Mouse (Mus musculus) lung, postnatal 25 days (tissue): ENCODE results near the gene Mfap1b.
"Not testable (repeated sequence)": the region's sequence is repeated elsewhere in the genome, so short reads cannot be mapped to it uniquely, and the experiment has no call there.

Experiments
- DNase-seq: peaks from one replicate; pipeline ENCODE4 v3.0.0; 2022; ENCODE audit warnings: low spot score

Mfap1b gene

GRCm38 (mm10) chr2:121472783-121473182 lies 1.1 kb downstream of the Mfap1b start:
- DNase-seq, result not testable (repeated sequence)

GRCm38 (mm10) chr2:121468982-121469381 lies 4.9 kb downstream of the Mfap1b start:
- DNase-seq, result not testable (repeated sequence)

GRCm38 (mm10) chr2:121460071-121460470 lies 13.8 kb downstream of the Mfap1b start:
- DNase-seq, result no peak

GRCm38 (mm10) chr2:121456692-121457642 lies 16.9 kb downstream of the Mfap1b start, which contains the start of gene Serinc4:
Gene Serinc4 (minus strand): TSS chr2:121456781.
- DNase-seq, result peak; percentile 90

- DNase-seq, result no peak
Observed at GRCm38 (mm10) chr2:121455534-121455933, 18.3 kb downstream of the Mfap1b start.

GRCm38 (mm10) chr2:121453917-121454316 lies 19.9 kb downstream of the Mfap1b start:
- DNase-seq, result no peak

- no peak for DNase-seq
Observed at GRCm38 (mm10) chr2:121452990-121453389, 20.9 kb downstream of the Mfap1b start, which contains the start of gene Hypk. Gene Hypk (plus strand): TSS chr2:121453290.

GRCm38 (mm10) chr2:121452361-121452760 lies 21.5 kb downstream of the Mfap1b start:
- no peak for DNase-seq

GRCm38 (mm10) chr2:121450093-121450492 lies 23.8 kb downstream of the Mfap1b start:
- peak; percentile 21 for DNase-seq

- DNase-seq, result no peak
Observed at GRCm38 (mm10) chr2:121449545-121450011, 24.3 kb downstream of the Mfap1b start.

GRCm38 (mm10) chr2:121448739-121449535 lies 24.9 kb downstream of the Mfap1b start, which contains the start of gene Serf2:
Gene Serf2 (plus strand): TSS chr2:121449195.
- DNase-seq, result peak; percentile 100

GRCm38 (mm10) chr2:121448136-121448535 lies 25.7 kb downstream of the Mfap1b start:
- peak; percentile 62 for DNase-seq

- no peak for DNase-seq
Observed at GRCm38 (mm10) chr2:121447006-121447405, 26.9 kb downstream of the Mfap1b start.

- DNase-seq, result no peak
Observed at GRCm38 (mm10) chr2:121446506-121446905, 27.4 kb downstream of the Mfap1b start.

GRCm38 (mm10) chr2:121445117-121445516 lies 28.8 kb downstream of the Mfap1b start:
- DNase-seq, result no peak

- DNase-seq, result no peak
Observed at GRCm38 (mm10) chr2:121444178-121444577, 29.7 kb downstream of the Mfap1b start, which contains the start of gene Ell3. Gene Ell3 (minus strand): TSS chr2:121444278.

- DNase-seq, result no peak
Observed at GRCm38 (mm10) chr2:121443068-121443349, 30.9 kb downstream of the Mfap1b start.

- peak; percentile 81 for DNase-seq
Observed at GRCm38 (mm10) chr2:121442259-121443067, 31.4 kb downstream of the Mfap1b start.

- DNase-seq, result no peak
Observed at GRCm38 (mm10) chr2:121441800-121442199, 32.1 kb downstream of the Mfap1b start.

GRCm38 (mm10) chr2:121440834-121441605 lies 32.8 kb downstream of the Mfap1b start:
- DNase-seq, result no peak

GRCm38 (mm10) chr2:121439746-121440145 lies 34.1 kb downstream of the Mfap1b start:
- no peak for DNase-seq
